Mouse (Mus musculus) mouse embryonic stem cell (cell line): ENCODE results near the gene Wdr70.

Source experiments
- in situ Hi-C, 2 experiments: fragments of 300-500 bp; cut with MboI; formaldehyde crosslinking; loops; 1 replicate in 1 of 2; 3 replicates in 1 of 2; pipeline ENCODE4 v1.14.3; 2019 to 2020; ENCODE audit warnings: low sequenced_read_pairs in 2 of 2, low pct_unique_long_range_greater_than_20kb in 1 of 2, mixed read lengths in 1 of 2; ENCODE audit not compliant: unreplicated experiment in 1 of 2

Gene Wdr70

DNA sequence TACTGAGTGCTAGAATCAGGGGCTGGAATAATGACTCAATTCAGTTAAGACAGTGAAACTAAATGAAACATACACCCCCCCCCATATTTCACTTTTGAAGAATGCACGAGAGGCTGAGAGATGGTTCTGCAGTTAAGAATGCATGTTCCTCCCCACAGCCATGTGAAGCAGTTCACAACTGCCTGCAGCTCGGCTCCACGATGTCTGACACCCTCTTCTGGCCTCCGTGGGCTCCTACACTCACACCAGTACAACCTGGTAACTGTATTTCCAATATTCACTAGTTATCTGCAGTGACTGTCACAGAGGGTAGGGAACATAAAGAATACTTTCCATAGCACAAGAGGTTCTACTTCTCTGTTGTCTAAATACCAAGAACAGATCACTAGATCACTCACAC, 59.2 kb downstream of the Wdr70 start:
- in situ Hi-C loops, result no loop called here

DNA sequence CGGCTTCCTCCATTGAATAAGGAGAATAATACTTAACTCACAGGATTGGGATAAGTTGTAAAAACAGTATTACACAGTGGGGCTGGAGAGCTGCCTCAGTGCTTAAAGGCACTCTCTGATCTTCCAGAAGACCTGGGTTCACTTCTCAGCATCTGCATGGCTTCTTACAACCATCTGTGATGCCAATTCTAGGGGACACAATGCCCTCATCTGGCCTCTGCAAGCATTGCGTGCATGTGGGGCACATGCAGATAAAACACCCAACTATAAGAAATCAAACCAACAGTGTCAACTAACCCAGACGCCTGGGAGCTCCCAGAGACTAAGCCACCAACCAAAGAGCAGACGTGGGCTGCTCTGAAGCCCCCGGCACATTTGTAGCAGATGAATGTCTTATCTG, 60.6 kb downstream of the Wdr70 start:
- in situ Hi-C loops, result no loop called here

GRCm38 (mm10) chr15:8037825-8038224, 61.2 kb downstream of the Wdr70 start:
- in situ Hi-C loops, result no loop called here

- in situ Hi-C loops, result no loop called here
Measured at GRCm38 (mm10) chr15:8031211-8031610, 67.8 kb downstream of the Wdr70 start.

- in situ Hi-C loops, result no loop called here
Measured at GRCm38 (mm10) chr15:8030643-8031042, 68.4 kb downstream of the Wdr70 start.

DNA sequence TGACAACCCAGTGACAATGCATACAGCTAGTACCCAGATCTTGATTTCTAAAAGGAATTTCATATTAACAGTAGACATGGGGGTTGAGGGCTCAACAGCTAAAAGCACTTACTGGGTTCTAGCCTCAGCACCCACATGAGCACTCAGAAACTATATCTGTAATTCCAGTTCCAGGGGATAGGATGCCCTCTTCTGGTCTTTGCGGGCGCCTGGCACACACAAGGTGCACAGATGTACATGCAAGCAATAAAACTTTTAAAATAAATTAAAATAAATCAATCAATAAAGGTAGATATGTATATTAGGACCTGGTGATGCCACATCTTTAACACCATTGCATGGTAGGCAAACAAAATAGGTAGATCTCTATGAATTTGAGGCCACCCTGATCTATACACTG, 71.5 kb downstream of the Wdr70 start:
- in situ Hi-C loops, result no loop called here

DNA sequence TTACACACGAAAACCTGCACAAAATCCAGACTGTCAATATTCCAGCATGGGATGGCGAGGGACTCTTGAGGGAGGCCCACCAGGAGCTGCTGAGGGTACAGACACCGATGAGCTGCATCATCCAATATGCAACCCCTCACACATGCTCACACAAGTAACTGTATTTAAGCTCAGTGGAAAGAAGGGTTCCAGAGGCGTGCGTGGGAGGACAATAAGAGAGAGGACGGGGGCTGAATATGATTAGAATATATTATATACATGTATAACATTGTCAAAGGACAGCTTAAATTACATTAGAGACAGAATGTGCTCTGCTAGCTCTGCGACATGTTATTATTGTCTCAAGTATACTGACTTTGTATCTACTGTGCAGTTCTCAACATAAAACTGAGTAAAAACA, 87.6 kb downstream of the Wdr70 start:
- in situ Hi-C loops, result no loop called here

DNA sequence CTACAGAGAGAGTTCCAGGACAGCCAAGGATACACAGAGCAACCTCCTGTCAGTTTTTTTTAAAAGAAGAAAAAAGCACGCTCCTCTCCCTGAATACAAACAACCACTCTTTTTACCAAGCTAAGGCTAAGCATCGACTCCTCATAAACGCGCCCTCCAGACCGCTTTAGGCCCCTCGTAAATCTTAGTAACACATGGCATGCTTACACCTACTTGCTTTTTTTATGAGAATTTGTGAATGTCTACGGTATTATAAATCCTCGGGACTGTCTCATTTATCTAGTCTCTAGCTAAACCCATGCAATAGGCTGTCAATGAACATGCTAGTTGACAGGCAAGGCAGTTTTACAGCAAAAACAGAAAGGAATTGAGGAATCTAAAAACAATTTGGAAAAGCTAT, 91.6 kb downstream of the Wdr70 start:
- in situ Hi-C loops, result no loop called here

- in situ Hi-C loops, result no loop called here
Measured at GRCm38 (mm10) chr15:8006056-8006455, 93.0 kb downstream of the Wdr70 start.

- in situ Hi-C loops, result no loop called here
Measured at GRCm38 (mm10) chr15:8005506-8005905, 93.5 kb downstream of the Wdr70 start.

DNA sequence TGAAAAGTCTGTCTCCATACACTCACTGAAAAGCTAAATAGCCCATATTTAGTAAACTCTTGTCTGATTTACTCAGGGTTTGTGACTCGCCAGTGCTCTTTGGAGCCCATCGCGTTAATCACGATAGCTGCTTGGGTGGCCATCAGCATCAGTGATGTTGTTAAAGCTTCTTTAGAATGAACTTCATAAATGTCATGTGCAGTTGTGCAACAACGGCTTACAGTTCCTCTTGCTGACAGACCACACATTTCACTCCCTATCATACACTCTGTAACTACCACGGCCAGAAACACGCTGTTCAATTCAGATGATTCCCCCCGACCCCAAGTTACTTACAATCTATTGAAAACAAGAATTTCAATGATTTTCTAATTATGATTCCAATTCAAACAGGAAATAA, 95.2 kb downstream of the Wdr70 start:
- in situ Hi-C loops, result no loop called here

DNA sequence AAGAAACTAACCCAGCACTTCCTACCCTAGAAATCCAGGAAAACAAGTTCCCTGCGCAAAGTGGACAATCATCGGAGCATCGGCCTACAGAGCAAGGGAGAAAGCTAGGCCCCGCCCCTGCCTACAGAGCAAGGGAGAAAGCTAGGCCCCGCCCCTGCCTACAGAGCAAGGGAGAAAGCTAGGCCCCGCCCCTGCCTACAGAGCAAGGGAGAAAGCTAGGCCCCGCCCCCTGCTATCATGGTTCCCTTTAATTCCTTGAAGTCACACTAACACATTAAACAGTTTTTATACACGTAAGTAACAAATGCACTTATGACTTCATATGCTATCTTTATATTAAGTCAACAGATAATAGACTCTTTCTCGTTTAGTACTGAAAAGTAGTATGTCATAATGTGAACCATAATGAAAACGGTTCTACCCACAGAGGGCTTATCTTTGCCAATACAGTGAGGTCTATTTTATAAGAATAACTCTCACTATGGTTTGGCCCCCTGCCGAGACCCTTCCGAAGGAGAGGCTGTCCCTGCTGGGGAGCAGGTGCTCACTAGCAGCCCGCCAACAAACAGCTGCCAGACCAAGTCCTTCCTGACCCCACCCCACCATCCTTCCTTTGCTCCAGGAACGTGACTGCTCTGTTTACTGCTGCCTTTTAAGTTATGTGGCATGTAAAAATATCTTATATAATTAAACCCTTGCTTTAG, 100.0 kb downstream of the Wdr70 start:
- in situ Hi-C loops, result no loop called here

DNA sequence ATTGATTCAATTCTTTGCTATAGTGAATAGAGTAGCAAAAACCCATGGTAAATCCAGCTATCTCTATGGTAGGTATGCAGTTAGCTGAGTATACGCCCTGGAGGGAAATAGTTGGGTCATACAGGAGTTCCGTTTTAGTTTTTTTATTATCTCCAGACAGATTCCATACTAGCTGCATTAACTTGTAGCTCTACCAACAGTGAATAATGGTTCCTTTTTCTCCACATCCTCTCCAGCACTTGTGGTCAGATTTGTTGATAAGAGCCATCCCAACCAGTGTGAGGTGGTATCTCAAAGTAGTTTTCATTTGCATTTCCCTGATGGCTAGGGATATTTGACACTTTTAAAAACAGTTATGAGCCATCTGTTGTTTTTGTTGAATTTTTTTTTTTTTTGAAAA, 100.9 kb downstream of the Wdr70 start:
- in situ Hi-C loops, result no loop called here

DNA sequence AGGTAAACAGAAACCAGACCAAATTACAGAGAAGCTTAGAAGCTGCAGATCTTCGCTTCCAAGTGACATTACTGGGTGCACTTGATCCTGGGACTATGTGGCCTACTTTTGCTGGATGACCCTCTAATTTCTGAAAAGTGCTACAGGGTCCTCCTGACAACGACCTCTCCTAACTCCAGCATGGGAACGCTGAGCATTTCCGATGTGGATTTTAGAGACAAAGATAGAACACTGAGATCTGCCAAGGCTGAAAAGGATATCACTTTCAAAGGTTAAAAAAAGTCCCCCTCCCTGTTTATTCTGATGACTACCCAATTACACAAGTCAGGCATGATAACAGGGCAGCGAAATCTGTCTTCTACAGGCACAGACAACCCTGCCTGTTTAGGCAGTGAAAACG, 105.3 kb downstream of the Wdr70 start:
- in situ Hi-C loops, result no loop called here

DNA sequence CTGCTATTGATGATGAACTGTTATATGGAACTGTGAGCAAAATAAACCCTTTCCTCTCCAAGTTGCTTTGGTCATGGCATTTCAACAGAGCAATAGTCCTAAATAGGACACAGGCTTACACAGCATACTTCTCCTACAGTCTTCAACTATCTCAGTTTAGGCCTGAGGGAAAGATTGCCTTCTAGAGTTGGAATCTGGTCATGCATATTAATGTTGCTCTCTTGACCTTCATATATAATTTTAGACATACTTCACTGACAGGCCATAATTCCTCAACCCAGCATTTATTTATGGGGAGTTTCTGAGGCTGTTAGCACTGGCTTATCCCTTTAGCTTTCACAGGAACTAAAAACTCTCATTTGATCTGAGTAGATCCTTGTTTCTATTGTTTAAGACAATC, 108.9 kb downstream of the Wdr70 start:
- in situ Hi-C loops, result no loop called here

DNA sequence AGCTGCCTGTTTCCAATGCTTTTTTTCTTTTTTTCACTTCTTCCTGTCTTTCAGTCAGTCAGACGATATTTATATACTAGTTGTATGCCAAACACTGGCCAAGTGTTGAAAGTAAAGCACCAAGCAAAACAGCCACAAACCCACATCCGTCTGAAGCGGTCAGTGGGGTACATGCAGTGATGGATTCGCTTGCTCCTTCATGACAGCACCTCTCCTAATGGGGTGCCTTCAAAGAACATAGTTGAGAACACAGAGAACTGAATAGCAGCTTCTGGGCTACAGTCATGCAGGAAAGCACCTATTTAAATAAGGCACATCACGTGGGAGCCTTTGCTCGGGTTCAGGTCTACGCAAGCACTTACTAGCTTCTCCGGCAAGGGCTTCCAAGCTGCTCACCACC, 111.6 kb downstream of the Wdr70 start:
- in situ Hi-C loops, result no loop called here

- in situ Hi-C loops, result no loop called here
Measured at GRCm38 (mm10) chr15:7986274-7986673, 112.7 kb downstream of the Wdr70 start.

DNA sequence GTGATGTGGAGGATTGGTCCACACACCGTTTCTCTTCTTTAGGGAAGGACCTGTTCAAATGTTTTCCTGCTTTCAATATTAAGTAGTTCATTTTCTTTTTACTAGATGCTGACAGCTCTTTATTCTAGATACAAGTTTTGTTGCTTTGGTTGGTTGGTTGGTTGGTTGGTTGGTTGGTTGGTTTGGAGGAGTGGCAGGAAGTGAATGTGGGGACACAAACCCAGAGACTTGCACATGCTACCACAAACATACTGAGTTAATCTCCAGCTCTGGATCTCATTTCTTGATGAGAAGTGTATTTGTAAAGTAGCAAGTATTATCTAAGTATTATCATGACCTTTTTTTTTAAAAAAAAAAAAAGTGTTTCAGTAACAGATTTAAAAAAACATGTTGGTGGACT, 120.4 kb downstream of the Wdr70 start:
- in situ Hi-C loops, result no loop called here

DNA sequence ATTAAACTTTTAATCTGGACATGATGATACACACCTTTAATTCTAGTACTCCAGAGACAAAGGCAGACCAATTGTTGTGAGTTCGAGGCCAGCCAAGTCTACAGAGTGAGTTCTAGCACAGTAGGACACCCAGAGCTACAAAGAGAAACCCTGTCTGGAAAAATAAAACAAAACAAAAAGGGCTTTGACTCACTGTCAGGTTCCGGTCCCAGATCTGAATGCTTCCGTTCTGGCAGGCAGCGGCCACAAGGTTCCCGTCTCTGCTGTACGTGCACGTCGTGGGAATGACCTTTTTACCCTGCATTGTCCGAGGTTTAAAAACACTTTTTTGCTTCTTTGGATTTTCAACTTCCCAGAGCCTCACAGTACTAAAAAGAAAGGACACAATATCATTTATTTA, 122.2 kb downstream of the Wdr70 start:
- in situ Hi-C loops, result no loop called here

DNA sequence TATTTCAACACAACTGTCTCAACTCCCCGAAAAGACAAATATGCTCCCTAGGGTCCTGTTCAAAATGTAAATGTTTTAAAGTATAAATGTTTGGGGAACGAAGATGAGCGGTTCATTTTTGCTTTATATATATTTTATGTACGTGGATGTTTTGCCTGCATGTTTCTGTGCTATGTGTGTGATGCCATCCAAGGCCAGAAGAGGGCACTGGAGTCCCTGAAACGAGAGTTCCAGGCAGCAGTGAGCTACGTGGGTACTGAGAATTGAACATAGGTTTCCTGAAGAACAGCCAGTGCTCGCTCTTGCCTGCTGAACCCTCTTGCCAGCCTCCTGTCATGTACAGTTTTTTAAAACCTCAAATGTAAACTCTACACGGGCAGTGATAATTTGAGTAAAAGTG, 124.6 kb downstream of the Wdr70 start:
- in situ Hi-C loops, result no loop called here

DNA sequence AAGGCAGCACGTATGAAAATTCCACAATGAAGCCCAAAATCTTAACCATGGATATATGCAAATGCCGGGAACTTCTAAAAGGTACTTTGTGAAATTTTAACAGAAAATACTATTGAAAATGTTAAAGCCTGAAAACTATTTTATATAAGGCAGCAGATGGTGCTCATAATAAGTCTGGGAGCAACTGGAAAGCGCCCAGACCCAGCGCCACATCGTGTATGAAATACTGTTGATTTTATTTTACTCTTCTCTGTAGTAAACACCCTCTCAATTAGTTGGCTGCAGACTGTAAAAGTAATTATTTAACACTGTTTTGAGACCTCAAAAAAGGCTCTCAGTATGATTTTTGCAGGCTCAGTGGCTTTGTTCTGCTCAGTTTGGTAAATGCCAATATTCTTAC, 126.5 kb downstream of the Wdr70 start:
- in situ Hi-C loops, result no loop called here
